Mouse (Mus musculus): ENCODE measurements around the gene Xlr4b. TPM values are rescaled to one million over a fixed set of nuclear protein-coding genes. Genes with fewer than 3 reads are reported as not detected.

The Xlr4b gene
- 12.9 TPM for polyA plus RNA-seq (2014; fragmentation: Illumina TruSeq; extraction: RNeasy Lipid Tissue Mini Kit (QIAGEN cat#74804); ENCODE audit: low read depth, low replicate concordance)

GRCm38 (mm10) chrX:73213819-73214564, at the start of gene Xlr4b:
Xlr4b (plus strand) TSS chrX:73214333.

GRCm38 (mm10) chrX:73176889-73177288, 37.2 kb upstream of the Xlr4b start, which contains the start of gene Spin2d:
Spin2d (minus strand) TSS chrX:73176989.

GRCm38 (mm10) chrX:73191934-73192333, 22.2 kb upstream of the Xlr4b start, which contains the start of gene Xlr3b:
Xlr3b (plus strand) TSS chrX:73192207.

GRCm38 (mm10) chrX:73227914-73228605, 13.9 kb downstream of the Xlr4b start, which contains the start of gene F8a:
F8a (plus strand) TSS chrX:73228291.

GRCm38 (mm10) chrX:73242821-73243325, 28.7 kb downstream of the Xlr4b start, which contains the start of gene Xlr4c:
Xlr4c (minus strand) TSS chrX:73243130.

GRCm38 (mm10) chrX:73265270-73265669, 51.1 kb downstream of the Xlr4b start, which contains the start of gene Xlr3c:
Xlr3c (minus strand) TSS chrX:73265390.

Other genes with a start within 250 kb of the Xlr4b start
- gene Zfp185, start 227.0 kb upstream of the Xlr4b start, polyA plus RNA-seq (2014; fragmentation: Illumina TruSeq; extraction: RNeasy Lipid Tissue Mini Kit (QIAGEN cat#74804); ENCODE audit: low read depth, low replicate concordance), result 2.4 TPM
- gene Pnma5, start 177.2 kb upstream of the Xlr4b start, polyA plus RNA-seq (2014; fragmentation: Illumina TruSeq; extraction: RNeasy Lipid Tissue Mini Kit (QIAGEN cat#74804); ENCODE audit: low read depth, low replicate concordance), result not detected
- gene Pnma3, start 149.5 kb upstream of the Xlr4b start, polyA plus RNA-seq (2014; fragmentation: Illumina TruSeq; extraction: RNeasy Lipid Tissue Mini Kit (QIAGEN cat#74804); ENCODE audit: low read depth, low replicate concordance), result not detected
- 6.8 TPM for gene Xlr4a, start 131.9 kb upstream of the Xlr4b start, polyA plus RNA-seq (2014; fragmentation: Illumina TruSeq; extraction: RNeasy Lipid Tissue Mini Kit (QIAGEN cat#74804); ENCODE audit: low read depth, low replicate concordance)
- 36.3 TPM for gene Xlr3a, start 117.2 kb upstream of the Xlr4b start, polyA plus RNA-seq (2014; fragmentation: Illumina TruSeq; extraction: RNeasy Lipid Tissue Mini Kit (QIAGEN cat#74804); ENCODE audit: low read depth, low replicate concordance)
- not detected for gene Gm14685, start 97.3 kb upstream of the Xlr4b start, polyA plus RNA-seq (2014; fragmentation: Illumina TruSeq; extraction: RNeasy Lipid Tissue Mini Kit (QIAGEN cat#74804); ENCODE audit: low read depth, low replicate concordance)
- gene Xlr5b, start 65.5 kb upstream of the Xlr4b start, polyA plus RNA-seq (2014; fragmentation: Illumina TruSeq; extraction: RNeasy Lipid Tissue Mini Kit (QIAGEN cat#74804); ENCODE audit: low read depth, low replicate concordance), result not detected
- gene DXBay18, start 64.9 kb upstream of the Xlr4b start, polyA plus RNA-seq (2014; fragmentation: Illumina TruSeq; extraction: RNeasy Lipid Tissue Mini Kit (QIAGEN cat#74804); ENCODE audit: low read depth, low replicate concordance), result not detected
- not detected for gene Spin2d, start 37.3 kb upstream of the Xlr4b start, polyA plus RNA-seq (2014; fragmentation: Illumina TruSeq; extraction: RNeasy Lipid Tissue Mini Kit (QIAGEN cat#74804); ENCODE audit: low read depth, low replicate concordance)
- 9.8 TPM for gene Xlr3b, start 22.1 kb upstream of the Xlr4b start, polyA plus RNA-seq (2014; fragmentation: Illumina TruSeq; extraction: RNeasy Lipid Tissue Mini Kit (QIAGEN cat#74804); ENCODE audit: low read depth, low replicate concordance)
- gene F8a, start 14.0 kb downstream of the Xlr4b start, polyA plus RNA-seq (2014; fragmentation: Illumina TruSeq; extraction: RNeasy Lipid Tissue Mini Kit (QIAGEN cat#74804); ENCODE audit: low read depth, low replicate concordance), result 10.1 TPM
- gene Xlr4c, start 28.8 kb downstream of the Xlr4b start, polyA plus RNA-seq (2014; fragmentation: Illumina TruSeq; extraction: RNeasy Lipid Tissue Mini Kit (QIAGEN cat#74804); ENCODE audit: low read depth, low replicate concordance), result 5.4 TPM
- gene Xlr3c, start 51.1 kb downstream of the Xlr4b start, polyA plus RNA-seq (2014; fragmentation: Illumina TruSeq; extraction: RNeasy Lipid Tissue Mini Kit (QIAGEN cat#74804); ENCODE audit: low read depth, low replicate concordance), result not detected
- not detected for gene Xlr5a, start 78.6 kb downstream of the Xlr4b start, polyA plus RNA-seq (2014; fragmentation: Illumina TruSeq; extraction: RNeasy Lipid Tissue Mini Kit (QIAGEN cat#74804); ENCODE audit: low read depth, low replicate concordance)
- not detected for gene Xlr5c, start 78.6 kb downstream of the Xlr4b start, polyA plus RNA-seq (2014; fragmentation: Illumina TruSeq; extraction: RNeasy Lipid Tissue Mini Kit (QIAGEN cat#74804); ENCODE audit: low read depth, low replicate concordance)
- gene Gm45015, start 122.5 kb downstream of the Xlr4b start, polyA plus RNA-seq (2014; fragmentation: Illumina TruSeq; extraction: RNeasy Lipid Tissue Mini Kit (QIAGEN cat#74804); ENCODE audit: low read depth, low replicate concordance), result not detected
- gene Zfp275, start 128.3 kb downstream of the Xlr4b start, polyA plus RNA-seq (2014; fragmentation: Illumina TruSeq; extraction: RNeasy Lipid Tissue Mini Kit (QIAGEN cat#74804); ENCODE audit: low read depth, low replicate concordance), result 18.5 TPM
- gene Gm18336, start 184.4 kb downstream of the Xlr4b start, polyA plus RNA-seq (2014; fragmentation: Illumina TruSeq; extraction: RNeasy Lipid Tissue Mini Kit (QIAGEN cat#74804); ENCODE audit: low read depth, low replicate concordance), result not detected
- gene Zfp92, start 196.8 kb downstream of the Xlr4b start, polyA plus RNA-seq (2014; fragmentation: Illumina TruSeq; extraction: RNeasy Lipid Tissue Mini Kit (QIAGEN cat#74804); ENCODE audit: low read depth, low replicate concordance), result 0.25 TPM
- gene Trex2, start 221.0 kb downstream of the Xlr4b start, polyA plus RNA-seq (2014; fragmentation: Illumina TruSeq; extraction: RNeasy Lipid Tissue Mini Kit (QIAGEN cat#74804); ENCODE audit: low read depth, low replicate concordance), result not detected
- 4.0 TPM for gene Haus7, start 244.7 kb downstream of the Xlr4b start, polyA plus RNA-seq (2014; fragmentation: Illumina TruSeq; extraction: RNeasy Lipid Tissue Mini Kit (QIAGEN cat#74804); ENCODE audit: low read depth, low replicate concordance)